Mouse (Mus musculus) mesoderm, embryonic 11.5 days (tissue): Measurements from ENCODE around the gene Csnk2a1.
"Not testable (repeated sequence)": the region's sequence is repeated elsewhere in the genome, so short reads cannot be mapped to it uniquely, and the experiment has no call there.

Experiments
- DNase-seq: peaks from one replicate; pipeline ENCODE4 v3.0.0-alpha.2; 2012; ENCODE audit warnings: low read depth, low spot score

Gene Csnk2a1

GRCm38 (mm10) chr2:152226248-152227050 lies at the start of gene Csnk2a1:
Gene Csnk2a1, plus strand, starts transcription at chr2:152226839.
- peak; percentile 92 for DNase-seq

- peak; percentile 41 for DNase-seq
Measured at GRCm38 (mm10) chr2:152177162-152177805, 49.4 kb upstream of the Csnk2a1 start.

GRCm38 (mm10) chr2:152177806-152178170 lies 48.9 kb upstream of the Csnk2a1 start:
- DNase-seq = no peak

- no peak for DNase-seq
Measured at GRCm38 (mm10) chr2:152178345-152178744, 48.3 kb upstream of the Csnk2a1 start.

GRCm38 (mm10) chr2:152179301-152179700 lies 47.3 kb upstream of the Csnk2a1 start:
- DNase-seq = no peak

- DNase-seq = no peak
Measured at GRCm38 (mm10) chr2:152180323-152180722, 46.3 kb upstream of the Csnk2a1 start.

GRCm38 (mm10) chr2:152187132-152187531 lies 39.5 kb upstream of the Csnk2a1 start:
- no peak for DNase-seq

- DNase-seq = no peak
Measured at GRCm38 (mm10) chr2:152189213-152189612, 37.4 kb upstream of the Csnk2a1 start.

GRCm38 (mm10) chr2:152189640-152190039 lies 37.0 kb upstream of the Csnk2a1 start:
- no peak for DNase-seq

- no peak for DNase-seq
Measured at GRCm38 (mm10) chr2:152190161-152190560, 36.5 kb upstream of the Csnk2a1 start.

GRCm38 (mm10) chr2:152192591-152193345 lies 33.9 kb upstream of the Csnk2a1 start:
- DNase-seq = no peak

GRCm38 (mm10) chr2:152193346-152193710 lies 33.3 kb upstream of the Csnk2a1 start:
- DNase-seq = no peak

GRCm38 (mm10) chr2:152194586-152194985 lies 32.1 kb upstream of the Csnk2a1 start:
- no peak for DNase-seq

- DNase-seq = no peak
Measured at GRCm38 (mm10) chr2:152196896-152197295, 29.7 kb upstream of the Csnk2a1 start.

- DNase-seq = peak; percentile 93
Measured at GRCm38 (mm10) chr2:152197301-152197712, 29.3 kb upstream of the Csnk2a1 start.

- not testable (repeated sequence) for DNase-seq
Measured at GRCm38 (mm10) chr2:152206139-152206538, 20.5 kb upstream of the Csnk2a1 start.

GRCm38 (mm10) chr2:152211871-152212270 lies 14.8 kb upstream of the Csnk2a1 start:
- no peak for DNase-seq

- no peak for DNase-seq
Measured at GRCm38 (mm10) chr2:152216975-152217374, 9.7 kb upstream of the Csnk2a1 start.

GRCm38 (mm10) chr2:152223521-152224300 lies 2.9 kb upstream of the Csnk2a1 start:
- peak; percentile 4 for DNase-seq

- no peak for DNase-seq
Measured at GRCm38 (mm10) chr2:152225536-152225935, 1.1 kb upstream of the Csnk2a1 start.

- peak; percentile 62 for DNase-seq
Measured at GRCm38 (mm10) chr2:152227051-152227481, 427 bp downstream of the Csnk2a1 start.
